Mouse (Mus musculus): ENCODE results near the gene Mnat1. TPM values are rescaled to one million over a fixed set of nuclear protein-coding genes. Genes with fewer than 3 reads are reported as not detected.
A peak's percentile ranks its signal among the peaks of the same experiment; 100 is the strongest.

Mnat1 gene
- polyA plus RNA-seq, 1 experiment: 30.9 TPM

- H3K4me3 ChIP-seq (ENCODE audit: insufficient read depth, poor library complexity, severe bottlenecking): no peak overlapping the region
- no peaks in the 10 kb centered on the region for H3K27me3 ChIP-seq (ENCODE audit: control insufficient read depth, insufficient read depth, insufficient read length)
- no peaks in the 10 kb centered on the region for H3K79me2 ChIP-seq (ENCODE audit: control insufficient read depth, insufficient read depth)
- no peak overlapping the region for H3ac ChIP-seq (ENCODE audit: control insufficient read depth, insufficient read length, low read depth)
- H3K36me3 ChIP-seq (ENCODE audit: control insufficient read depth, insufficient read depth): peaks cover 23% of the 10 kb centered on the region
- no peaks in the 10 kb centered on the region for H3K79me3 ChIP-seq (ENCODE audit: low read depth)
- no peak for TF ChIP-seq CEBPB (IDR thresholded peaks at IDR 0.05; ENCODE audit: low read depth)
- TF ChIP-seq USF1 (IDR thresholded peaks at IDR 0.05; ENCODE audit: low read depth): no peak
- no peak for TF ChIP-seq MAX (IDR thresholded peaks at IDR 0.05)
- no peak for TF ChIP-seq FOSL1 (IDR thresholded peaks at IDR 0.05; ENCODE audit: insufficient read depth, low read length, poor library complexity, severe bottlenecking)
- no peak for TF ChIP-seq CTCF (IDR thresholded peaks at IDR 0.05; ENCODE audit: control insufficient read depth, insufficient read depth, insufficient read length)
- TF ChIP-seq MYOG (IDR thresholded peaks at IDR 0.05; ENCODE audit: control insufficient read depth, extremely low read depth, insufficient read length): no peak
- no peak for TF ChIP-seq MYOD1 (IDR thresholded peaks at IDR 0.05; ENCODE audit: control insufficient read depth, insufficient read length, low read depth)
Observed at GRCm38 (mm10) chr12:73221235-73221634, 97.7 kb downstream of the Mnat1 start.

GRCm38 (mm10) chr12:73223872-73224271 is 100.4 kb downstream of the Mnat1 start:
- no peaks in the 10 kb centered on the region for H3K79me3 ChIP-seq (ENCODE audit: low read depth)
- H3K36me3 ChIP-seq (ENCODE audit: control insufficient read depth, insufficient read depth): peaks cover 17% of the 10 kb centered on the region
- no peak overlapping the region for H3K4me3 ChIP-seq (ENCODE audit: insufficient read depth, poor library complexity, severe bottlenecking)
- TF ChIP-seq MAX (IDR thresholded peaks at IDR 0.05): no peak
- TF ChIP-seq CTCF (IDR thresholded peaks at IDR 0.05; ENCODE audit: control insufficient read depth, insufficient read depth, insufficient read length): no peak
- TF ChIP-seq CEBPB (IDR thresholded peaks at IDR 0.05; ENCODE audit: low read depth): no peak
- TF ChIP-seq MYOD1 (IDR thresholded peaks at IDR 0.05; ENCODE audit: control insufficient read depth, insufficient read length, low read depth): no peak
- no peak for TF ChIP-seq MYOG (IDR thresholded peaks at IDR 0.05; ENCODE audit: control insufficient read depth, extremely low read depth, insufficient read length)
- no peak for TF ChIP-seq USF1 (IDR thresholded peaks at IDR 0.05; ENCODE audit: low read depth)
- no peak for TF ChIP-seq FOSL1 (IDR thresholded peaks at IDR 0.05; ENCODE audit: insufficient read depth, low read length, poor library complexity, severe bottlenecking)
- no peaks in the 10 kb centered on the region for H3K27me3 ChIP-seq (ENCODE audit: control insufficient read depth, insufficient read depth, insufficient read length)
- H3K79me2 ChIP-seq (ENCODE audit: control insufficient read depth, insufficient read depth): no peaks in the 10 kb centered on the region
- H3ac ChIP-seq (ENCODE audit: control insufficient read depth, insufficient read length, low read depth): no peak overlapping the region

- Histone ChIP-seq H3K79me2 (ENCODE audit: control insufficient read depth, insufficient read depth) (peaks cover 15% of the 10 kb centered on the region), H3K27me3 (ENCODE audit: control insufficient read depth, insufficient read depth, insufficient read length) (no peaks in the 10 kb centered on the region), H3K4me3 (ENCODE audit: insufficient read depth, poor library complexity, severe bottlenecking) (no peak overlapping the region), H3K79me3 (ENCODE audit: low read depth) (no peaks in the 10 kb centered on the region), H3ac (ENCODE audit: control insufficient read depth, insufficient read length, low read depth) (no peak overlapping the region), H3K36me3 (ENCODE audit: control insufficient read depth, insufficient read depth) (no peaks in the 10 kb centered on the region)
- no peak for TF ChIP-seq FOSL1 (IDR thresholded peaks at IDR 0.05; ENCODE audit: insufficient read depth, low read length, poor library complexity, severe bottlenecking)
- peak; percentile 92 for TF ChIP-seq CEBPB (IDR thresholded peaks at IDR 0.05; ENCODE audit: low read depth)
Observed at GRCm38 (mm10) chr12:73228427-73228826, 104.9 kb downstream of the Mnat1 start.

DNA sequence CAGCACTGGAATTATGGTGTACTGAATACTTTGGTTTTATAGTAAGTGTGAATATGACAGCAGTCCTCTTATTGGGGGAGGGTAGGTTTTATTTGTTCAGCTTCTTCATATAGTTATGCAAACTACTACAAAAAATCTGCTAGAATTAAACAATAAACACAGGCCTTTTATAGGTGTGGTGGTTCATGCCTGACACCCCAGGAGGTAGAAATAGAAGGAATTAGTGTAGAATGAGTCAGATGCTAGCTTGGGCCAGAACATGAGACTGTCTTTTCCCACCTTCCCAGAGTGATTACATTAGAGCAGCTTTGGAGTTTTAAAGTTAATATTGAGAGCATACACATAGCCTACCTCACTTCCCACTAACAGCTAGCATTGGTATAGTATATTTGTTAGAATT is 106.7 kb downstream of the Mnat1 start:
- TF ChIP-seq CTCF (IDR thresholded peaks at IDR 0.05; ENCODE audit: control insufficient read depth, insufficient read depth, insufficient read length): no peak
- TF ChIP-seq MYOG (IDR thresholded peaks at IDR 0.05; ENCODE audit: control insufficient read depth, extremely low read depth, insufficient read length): no peak
- no peak for TF ChIP-seq USF1 (IDR thresholded peaks at IDR 0.05; ENCODE audit: low read depth)
- no peak for TF ChIP-seq MAX (IDR thresholded peaks at IDR 0.05)
- Histone ChIP-seq H3ac (ENCODE audit: control insufficient read depth, insufficient read length, low read depth) (no peak overlapping the region), H3K4me3 (ENCODE audit: insufficient read depth, poor library complexity, severe bottlenecking) (no peak overlapping the region)

DNA sequence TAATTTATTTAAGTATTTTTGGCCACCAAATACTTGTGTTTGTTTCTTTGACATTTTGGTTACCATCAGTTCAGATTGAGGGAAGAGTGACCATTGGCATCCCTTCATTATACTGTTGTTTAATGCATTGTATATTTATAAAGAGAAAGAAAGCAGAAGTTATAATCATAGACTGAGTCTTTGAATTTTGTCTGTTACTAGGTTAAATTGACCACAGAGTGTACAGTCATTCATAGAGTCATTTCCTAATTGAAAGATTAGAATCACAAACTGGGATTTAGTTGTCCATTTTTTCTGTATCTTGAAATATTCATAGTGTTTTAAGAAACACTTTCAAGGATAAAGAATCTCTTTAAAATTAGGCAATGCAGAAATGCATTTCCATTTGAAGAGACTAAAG is 108.0 kb downstream of the Mnat1 start:
- TF ChIP-seq MYOD1 (IDR thresholded peaks at IDR 0.05; ENCODE audit: control insufficient read depth, insufficient read length, low read depth): no peak
- TF ChIP-seq USF1 (IDR thresholded peaks at IDR 0.05; ENCODE audit: low read depth): no peak
- TF ChIP-seq MYOG (IDR thresholded peaks at IDR 0.05; ENCODE audit: control insufficient read depth, extremely low read depth, insufficient read length): no peak
- TF ChIP-seq CTCF (IDR thresholded peaks at IDR 0.05; ENCODE audit: control insufficient read depth, insufficient read depth, insufficient read length): no peak
- no peak for TF ChIP-seq FOSL1 (IDR thresholded peaks at IDR 0.05; ENCODE audit: insufficient read depth, low read length, poor library complexity, severe bottlenecking)
- H3K79me3 ChIP-seq (ENCODE audit: low read depth): no peaks in the 10 kb centered on the region
- no peaks in the 10 kb centered on the region for H3K36me3 ChIP-seq (ENCODE audit: control insufficient read depth, insufficient read depth)
- no peak overlapping the region for H3ac ChIP-seq (ENCODE audit: control insufficient read depth, insufficient read length, low read depth)
- peaks cover 20% of the 10 kb centered on the region for H3K79me2 ChIP-seq (ENCODE audit: control insufficient read depth, insufficient read depth)
- H3K4me3 ChIP-seq (ENCODE audit: insufficient read depth, poor library complexity, severe bottlenecking): no peak overlapping the region
- H3K27me3 ChIP-seq (ENCODE audit: control insufficient read depth, insufficient read depth, insufficient read length): no peaks in the 10 kb centered on the region

More for the DNA sequence above, 106.7 kb downstream of the Mnat1 start:
- Histone ChIP-seq H3K36me3 (ENCODE audit: control insufficient read depth, insufficient read depth) (no peaks in the 10 kb centered on the region), H3K27me3 (ENCODE audit: control insufficient read depth, insufficient read depth, insufficient read length) (no peaks in the 10 kb centered on the region), H3K79me3 (ENCODE audit: low read depth) (no peaks in the 10 kb centered on the region), H3K79me2 (ENCODE audit: control insufficient read depth, insufficient read depth) (peaks cover 15% of the 10 kb centered on the region)

DNA sequence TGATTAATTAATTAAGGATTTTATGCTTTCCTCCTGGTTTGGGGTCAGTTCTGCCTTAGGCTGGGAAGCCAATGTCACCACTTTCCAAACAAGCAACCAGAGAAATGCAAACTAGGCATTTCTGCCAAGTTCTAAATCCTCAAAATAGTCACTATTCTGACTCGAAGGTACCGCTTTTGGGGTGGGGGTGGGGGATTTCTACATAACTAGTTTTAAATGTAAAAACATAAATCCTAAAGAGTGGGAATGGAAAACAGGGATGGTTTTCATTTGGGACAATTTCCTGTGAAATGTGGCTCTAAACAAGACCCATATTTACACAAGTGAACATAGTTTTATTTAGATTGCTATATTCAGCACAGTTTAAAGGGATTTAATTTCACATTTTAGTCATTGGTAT is 109.1 kb downstream of the Mnat1 start:
- peaks cover 20% of the 10 kb centered on the region for H3K79me2 ChIP-seq (ENCODE audit: control insufficient read depth, insufficient read depth)
- no peaks in the 10 kb centered on the region for H3K36me3 ChIP-seq (ENCODE audit: control insufficient read depth, insufficient read depth)
- TF ChIP-seq FOSL1 (IDR thresholded peaks at IDR 0.05; ENCODE audit: insufficient read depth, low read length, poor library complexity, severe bottlenecking): no peak
- no peak for TF ChIP-seq CTCF (IDR thresholded peaks at IDR 0.05; ENCODE audit: control insufficient read depth, insufficient read depth, insufficient read length)
- TF ChIP-seq MYOG (IDR thresholded peaks at IDR 0.05; ENCODE audit: control insufficient read depth, extremely low read depth, insufficient read length): no peak
- TF ChIP-seq MAX (IDR thresholded peaks at IDR 0.05): no peak
- no peak for TF ChIP-seq MYOD1 (IDR thresholded peaks at IDR 0.05; ENCODE audit: control insufficient read depth, insufficient read length, low read depth)
- H3K4me3 ChIP-seq (ENCODE audit: insufficient read depth, poor library complexity, severe bottlenecking): no peak overlapping the region
- no peaks in the 10 kb centered on the region for H3K79me3 ChIP-seq (ENCODE audit: low read depth)
- no peak overlapping the region for H3ac ChIP-seq (ENCODE audit: control insufficient read depth, insufficient read length, low read depth)
- no peaks in the 10 kb centered on the region for H3K27me3 ChIP-seq (ENCODE audit: control insufficient read depth, insufficient read depth, insufficient read length)

All from C2C12 (cell line).